Mouse (Mus musculus): ENCODE measurements at regions not wholly inside any gene's neighbourhood (a gene's known extent, or its start where the extent isn't known, plus 50 kb on each side); places are given as distances from the start of the nearest gene placed in this dataset.
A peak's percentile ranks its signal among the peaks of the same experiment; 100 is the strongest.

GRCm38 (mm10) chr5:97167401-97168249 lies 56.2 kb upstream of the Paqr3 start:
- H3K4me3 ChIP-seq: no peak overlapping the region
- H3K4me1 ChIP-seq (replicated peaks): peaks cover 8% of the 10 kb centered on the region; the same call in 1 of the 2 replicates
- H3K9me3 ChIP-seq: no peaks in the 10 kb centered on the region
- no peak overlapping the region for H3K9ac ChIP-seq
- no peak for ATAC-seq (ENCODE audit: low FRiP score, low read depth)
- no peaks in the 10 kb centered on the region for H3K27me3 ChIP-seq
- 55% methylated on average over 18 of the region's 18 CpGs for WGBS
- no peak overlapping the region for H3K4me2 ChIP-seq
- H3K27ac ChIP-seq (replicated peaks): no peak overlapping the region
- no peaks in the 10 kb centered on the region for H3K36me3 ChIP-seq

DNA sequence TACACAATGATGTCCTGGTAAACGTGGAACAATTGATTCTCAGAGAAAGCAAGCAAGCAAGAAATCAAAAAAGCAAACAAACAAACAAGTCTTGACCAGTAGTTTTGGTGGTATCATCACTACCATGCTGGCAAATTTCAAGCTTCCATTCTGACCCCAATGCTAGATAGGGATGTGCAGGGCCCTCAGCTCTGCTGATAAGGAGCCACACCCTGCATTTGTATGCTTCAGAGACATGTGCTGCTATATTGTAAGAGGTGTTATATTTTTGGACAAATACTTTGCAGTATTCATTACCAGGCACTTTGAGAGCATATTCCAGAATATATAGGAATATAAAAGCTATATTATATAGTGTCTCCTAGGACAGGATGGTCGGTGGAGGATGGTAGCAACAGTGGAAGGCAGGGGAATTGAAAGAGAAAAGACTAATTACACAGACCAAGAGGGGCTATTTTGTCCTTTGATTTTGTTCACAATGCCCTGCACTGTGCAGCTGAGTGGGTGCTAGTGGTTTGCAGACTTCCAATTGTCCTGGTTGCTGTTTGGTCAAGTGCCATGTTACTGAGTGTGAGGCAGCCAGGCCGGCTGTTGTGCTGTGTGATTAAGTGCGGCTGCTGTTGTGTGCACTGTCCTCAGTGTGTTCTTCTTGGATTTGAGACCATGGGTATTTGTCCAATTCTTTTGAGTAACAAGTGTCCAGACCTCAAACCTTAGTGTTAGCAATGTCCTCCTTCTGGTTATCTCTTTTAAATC lies 54.9 kb upstream of the Paqr3 start:
- peak; percentile 69; the same call in 1 of the 2 replicates for ATAC-seq (ENCODE audit: low FRiP score, low read depth)
- peaks cover 8% of the 10 kb centered on the region; the same call in 1 of the 2 replicates for H3K4me1 ChIP-seq (replicated peaks)
- no peak overlapping the region for H3K27ac ChIP-seq (replicated peaks)
- H3K27me3 ChIP-seq: no peaks in the 10 kb centered on the region
- H3K36me3 ChIP-seq: no peaks in the 10 kb centered on the region
- H3K4me3 ChIP-seq: no peak overlapping the region
- H3K9ac ChIP-seq: no peak overlapping the region
- no peaks in the 10 kb centered on the region for H3K9me3 ChIP-seq
- WGBS: 44% methylated on average over 4 of the region's 4 CpGs
- H3K4me2 ChIP-seq: no peak overlapping the region
